In the genomic region with DNA sequence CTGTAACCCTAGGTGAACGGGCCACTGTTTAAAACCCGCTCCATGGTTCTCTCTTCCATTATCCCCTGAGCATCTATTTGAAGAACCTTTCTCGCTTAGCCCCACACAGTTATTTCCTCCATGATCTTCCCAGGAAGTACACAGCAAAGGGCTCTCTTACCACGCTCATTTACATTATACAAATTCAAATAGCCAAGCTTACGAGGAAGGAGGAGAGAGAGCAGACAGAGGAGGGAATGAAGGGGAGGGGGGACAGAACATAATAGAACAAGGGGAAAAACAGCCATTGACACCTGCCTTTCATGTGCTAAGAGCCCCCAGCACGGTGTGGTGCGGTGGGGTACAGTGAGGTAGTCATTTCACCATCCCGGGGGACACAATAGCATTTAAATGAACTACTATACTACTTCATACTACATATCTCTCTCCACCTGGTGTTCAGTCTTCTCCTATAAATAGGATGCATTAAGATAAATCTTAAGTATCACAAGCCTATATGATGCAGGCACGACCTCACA, we compare ENCODE assay signal across 18 mouse cellular contexts. TPM values are rescaled to one million over a fixed set of nuclear protein-coding genes. Genes with fewer than 3 reads are reported as not detected.
DNase-seq lines count a peak whose midpoint lies in the region; ATAC-seq and TF ChIP-seq lines count a peak whose summit lies in the region.
"Had no signal": no experiment of that assay in that cellular context is flagged by ENCODE, and none has a peak within 500 bp of the region (broad histone marks: within the 10 kb centered on the region; RNA-seq: fewer than 3 reads in every experiment).

No protein-coding gene starts in this region.

- in situ Hi-C loops in ES-E14 (cut with MboI; ENCODE audit: low sequenced_read_pairs in 2 of 2, unreplicated experiment in 2 of 2) = no loop called here

- no peak for DNase-seq in kidney, postnatal 14 days
- no peak for DNase-seq in testis, postnatal 10 days (ENCODE audit: low spot score)
- DNase-seq in ES-E14 (ENCODE audit: low read depth, low spot score) = no peak
- DNase-seq in adrenal gland, postnatal 14 days = no peak
- DNase-seq in kidney, adult 8-10 months = no peak
- DNase-seq: cerebellum, adult 11-12 months; cerebellum, adult 9-10 months; cerebellum, postnatal 36 days; forebrain, postnatal 0 days; gastrocnemius, postnatal 14 days; heart, postnatal 14 days had no signal

- ATAC-seq in kidney, embryonic 16.5 days (ENCODE audit: low FRiP score, low TSS enrichment) = no peak
- ATAC-seq: forebrain, embryonic 13.5 days; forebrain, postnatal 0 days; intestine, embryonic 16.5 days had no signal

- no peaks in the 10 kb centered on the region for H3K9me3 ChIP-seq in kidney, embryonic 16.5 days (ENCODE audit: low read length)
- no peaks in the 10 kb centered on the region for H3K9me3 ChIP-seq in ES-E14 (ENCODE audit: control insufficient read depth, insufficient read depth, low read depth, low read length)
- H3K9me3 ChIP-seq: embryonic facial prominence, embryonic 10.5 days; forebrain, embryonic 13.5 days; heart, embryonic 15.5 days; hindbrain, embryonic 15.5 days had no signal

- no peak for TF ChIP-seq CTCF in testis, adult 2 months (IDR thresholded peaks at IDR 0.05; ENCODE audit: control insufficient read depth, insufficient read depth, insufficient replicate concordance, low read depth, low read length)

- no peak overlapping the region for H3K4me3 ChIP-seq in kidney, embryonic 16.5 days (ENCODE audit: low read length)
- peak overlapping the region; percentile 28; the same call in 1 of the 2 replicates for H3K4me3 ChIP-seq in testis, adult 2 months (ENCODE audit: control insufficient read depth, low read depth, low read length)
- peak overlapping the region; percentile 5 to 18; a peak in 3 of 4 replicates for H3K4me3 ChIP-seq in ES-E14 (ENCODE audit: insufficient read depth in 1 of 2, low read depth in 1 of 2, low read length in 2 of 2, poor library complexity in 1 of 2, severe bottlenecking in 1 of 2)
- H3K4me3 ChIP-seq: embryonic facial prominence, embryonic 10.5 days; forebrain, embryonic 13.5 days; heart, embryonic 15.5 days; hindbrain, embryonic 15.5 days had no signal

- WGBS in kidney, embryonic 16.5 days = 69% methylated on average over 9 of the region's 9 CpGs

- no peak overlapping the region for H3K9ac ChIP-seq in kidney, embryonic 16.5 days (replicated peaks; ENCODE audit: low read length)
- H3K9ac ChIP-seq in ES-E14 (ENCODE audit: insufficient read depth, low read depth, low read length, poor library complexity, severe bottlenecking) = no peak overlapping the region; the same call in none of the 2 replicates
- H3K9ac ChIP-seq: forebrain, embryonic 13.5 days; forebrain, postnatal 0 days; heart, embryonic 15.5 days; hindbrain, embryonic 15.5 days had no signal

- no peak overlapping the region for H3K4me2 ChIP-seq in kidney, embryonic 16.5 days (replicated peaks; ENCODE audit: low read depth, low read length)
- H3K4me2 ChIP-seq: forebrain, embryonic 13.5 days; heart, embryonic 15.5 days; hindbrain, embryonic 15.5 days had no signal

- H3K36me3 ChIP-seq in kidney, embryonic 16.5 days (ENCODE audit: insufficient read depth, low read length) = 0 out of 2 replicates have a peak, but pooled peaks cover 2% of the 10 kb centered on the region
- H3K36me3 ChIP-seq in testis, adult 2 months (ENCODE audit: control insufficient read depth, insufficient read depth, low read length) = no peaks in the 10 kb centered on the region
- H3K36me3 ChIP-seq in ES-E14 (ENCODE audit: control insufficient read depth, insufficient read depth, low read length, poor library complexity, severe bottlenecking) = peaks cover 3% of the 10 kb centered on the region
- H3K36me3 ChIP-seq: heart, embryonic 15.5 days; hindbrain, embryonic 15.5 days had no signal

- peak overlapping the region; percentile 32; the same call in 1 of the 2 replicates for H3K27ac ChIP-seq in kidney, embryonic 16.5 days (ENCODE audit: low read length)
- no peak overlapping the region for H3K27ac ChIP-seq in testis, adult 2 months (ENCODE audit: control insufficient read depth, insufficient read depth, low read depth, low read length)
- H3K27ac ChIP-seq in ES-E14 (ENCODE audit: insufficient read depth, low read depth, low read length, poor library complexity, severe bottlenecking) = peak overlapping the region; percentile 6; the same call in 1 of the 2 replicates
- H3K27ac ChIP-seq: embryonic facial prominence, embryonic 10.5 days; forebrain, embryonic 13.5 days; hindbrain, embryonic 15.5 days had no signal

- no peaks in the 10 kb centered on the region for H3K27me3 ChIP-seq in kidney, embryonic 16.5 days (ENCODE audit: insufficient read depth, low read length)
- no peaks in the 10 kb centered on the region for H3K27me3 ChIP-seq in testis, adult 2 months (ENCODE audit: control insufficient read depth, insufficient read depth, low read length)
- H3K27me3 ChIP-seq: forebrain, embryonic 13.5 days; heart, embryonic 15.5 days; hindbrain, embryonic 15.5 days had no signal

- H3K4me1 ChIP-seq in kidney, embryonic 16.5 days (ENCODE audit: insufficient read depth, low read length) = peaks cover 62% of the 10 kb centered on the region
- peaks cover 11% of the 10 kb centered on the region for H3K4me1 ChIP-seq in testis, adult 2 months (ENCODE audit: control insufficient read depth, insufficient read depth, low read length)
- peaks cover 30 to 62% of the 10 kb centered on the region in 2 experiments for H3K4me1 ChIP-seq in ES-E14 (ENCODE audit: control insufficient read depth in 2 of 2, insufficient read depth in 2 of 2, low read length in 2 of 2, poor library complexity in 1 of 2)

- no peak for TF ChIP-seq POLR2A in testis, adult 2 months (IDR thresholded peaks at IDR 0.05; ENCODE audit: control insufficient read depth, low read depth, low read length)

TF ChIP-seq in ES-E14, 5 proteins besides CTCF, POLR2A, EP300 and RAD21:
- TF ChIP-seq MAFK (IDR thresholded peaks at IDR 0.05; ENCODE audit: insufficient read depth, low read depth, low read length) = no peak
- TF ChIP-seq ZC3H11A (IDR thresholded peaks at IDR 0.05; ENCODE audit: borderline replicate concordance, low read depth, low read length) = no peak
- no peak for TF ChIP-seq CHD2 (IDR thresholded peaks at IDR 0.05; ENCODE audit: low read depth, low read length)
- TF ChIP-seq HCFC1 (IDR thresholded peaks at IDR 0.05; ENCODE audit: borderline replicate concordance, insufficient read depth, low read length) = no peak

RNA-seq across cellular contexts. Expression of gene Elmsan1, which starts 7.6 kb away (rescaled TPM):
- 8.6 and 9.3 TPM in 2 replicates for polyA plus RNA-seq in kidney, embryonic 16.5 days (2015; fragmentation: Nextera tagmentation; extraction: Ambion mirVana)
- 0.77 and 0.99 TPM in 2 replicates for polyA plus RNA-seq in testis, adult 2 months (2012; rRNA removed)
- 9.6 and 19.3 TPM in 2 replicates for total RNA-seq in ES-E14 (2012; rRNA removed)
- 18.7 and 25.7 TPM in 2 replicates for total RNA-seq in adrenal gland, postnatal 14 days (2021)
